Mouse (Mus musculus) myocyte (in vitro differentiated cells): ENCODE results near the gene Gtpbp3.

Experiments
- POLR2A ChIP-seq: IDR thresholded peaks from one replicate; pipeline ENCODE4 v1.6.1; 2011; ENCODE audit warnings: low read depth, mild to moderate bottlenecking, control low read depth, moderate library complexity; ENCODE audit not compliant: insufficient read length
- REST ChIP-seq: IDR thresholded peaks from one replicate; pipeline ENCODE4 v1.6.1; 2011; ENCODE audit warnings: mild to moderate bottlenecking, control low read depth, moderate library complexity; ENCODE audit not compliant: insufficient read depth, insufficient read length
- SRF ChIP-seq: IDR thresholded peaks from one replicate; pipeline ENCODE4 v1.6.1; 2011; ENCODE audit warnings: low read depth; ENCODE audit not compliant: control insufficient read depth, insufficient read length
- TCF3 ChIP-seq: IDR thresholded peaks from one replicate; pipeline ENCODE4 v1.6.1; 2011; ENCODE audit warnings: low read depth, control low read depth; ENCODE audit not compliant: insufficient read length

GRCm38 (mm10) chr8:71511644-71512043 lies 23.7 kb downstream of the Gtpbp3 start, which contains the start of gene Plvap:
- TF ChIP-seq POLR2A (no peak), REST (no peak), SRF (no peak), TCF3 (no peak)
